Mouse (Mus musculus): ENCODE results near the gene Maob. TPM values are rescaled to one million over a fixed set of nuclear protein-coding genes. Genes with fewer than 3 reads are reported as not detected.
A peak's percentile ranks its signal among the peaks of the same experiment; 100 is the strongest.

Gene Maob
- 9.2 and 13.7 TPM in 2 replicates for polyA plus RNA-seq (2016; fragmentation: Nextera tagmentation; extraction: Ambion mirVana)

DNA sequence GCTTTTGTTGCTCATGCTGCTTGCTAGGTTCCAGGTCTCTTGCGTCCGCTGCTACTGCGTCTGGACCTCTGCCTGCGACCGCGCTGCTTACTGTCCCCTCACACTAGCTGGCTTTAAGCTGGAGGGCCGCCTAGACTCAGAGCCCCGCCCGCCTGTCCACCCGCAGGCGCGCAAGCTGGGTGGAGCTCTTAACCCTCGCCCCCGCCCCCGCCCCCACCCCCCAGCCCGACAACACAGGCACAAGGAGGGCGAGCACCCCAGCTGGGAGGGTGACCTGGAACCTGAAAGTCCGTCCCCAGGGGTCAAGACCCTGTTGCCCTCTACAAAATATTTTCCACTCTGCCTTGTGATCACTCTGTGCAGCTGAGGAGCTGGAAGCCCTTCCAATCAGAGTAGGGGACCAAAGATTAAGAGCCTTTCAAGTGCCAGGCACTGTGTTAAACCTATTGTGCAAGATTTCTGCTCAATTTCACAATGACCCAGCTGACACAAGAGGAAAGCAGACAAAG is at the start of gene Maob:
Gene Maob (minus strand): TSS at position 106 of the 509 bp plus-strand sequence.
- Histone ChIP-seq H3K4me3 (peak within 1 kb of the TSS; percentile 31), H3K4me1 (no peaks in the 10 kb centered on the region), H3K9me3 (no peaks in the 10 kb centered on the region), H3K4me2 (replicated peaks) (peak within 1 kb of the TSS; percentile 49), H3K27me3 (no peaks in the 10 kb centered on the region), H3K27ac (no peak within 1 kb of the TSS), H3K9ac (no peak within 1 kb of the TSS), H3K36me3 (no peaks in the 10 kb centered on the region)
- 13% methylated on average over 18 of the region's 18 CpGs for WGBS
- ATAC-seq (ENCODE audit: insufficient number of reproducible peaks, insufficient read depth, low FRiP score, low TSS enrichment), result no peak

DNA sequence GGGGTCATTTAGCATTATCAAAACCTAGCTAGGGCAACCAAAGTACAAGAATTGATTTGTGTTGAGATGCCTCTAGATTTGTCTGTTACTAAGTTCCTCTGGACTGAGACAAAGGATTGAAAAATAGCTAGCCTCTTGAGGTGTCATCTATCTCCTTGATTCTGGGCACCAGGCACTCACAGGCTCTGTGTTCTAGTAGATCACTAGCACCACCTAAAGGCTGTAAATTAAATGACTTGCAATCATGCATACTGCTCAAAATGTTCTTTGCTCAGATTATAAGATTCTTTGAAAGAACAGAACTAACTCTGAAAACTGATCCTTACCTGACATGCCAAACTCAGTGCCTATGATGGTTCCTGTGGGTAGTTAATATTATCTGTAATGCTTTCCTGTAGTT is 43.1 kb upstream of the Maob start:
- no peaks in the 10 kb centered on the region for H3K36me3 ChIP-seq
- H3K27ac ChIP-seq, result no peak overlapping the region
- no peak overlapping the region for H3K9ac ChIP-seq
- H3K4me3 ChIP-seq, result no peak overlapping the region
- ATAC-seq (ENCODE audit: insufficient number of reproducible peaks, insufficient read depth, low FRiP score, low TSS enrichment), result no peak
- H3K9me3 ChIP-seq, result no peaks in the 10 kb centered on the region
- H3K27me3 ChIP-seq, result no peaks in the 10 kb centered on the region
- H3K4me1 ChIP-seq, result no peaks in the 10 kb centered on the region
- no peak overlapping the region for H3K4me2 ChIP-seq (replicated peaks)

DNA sequence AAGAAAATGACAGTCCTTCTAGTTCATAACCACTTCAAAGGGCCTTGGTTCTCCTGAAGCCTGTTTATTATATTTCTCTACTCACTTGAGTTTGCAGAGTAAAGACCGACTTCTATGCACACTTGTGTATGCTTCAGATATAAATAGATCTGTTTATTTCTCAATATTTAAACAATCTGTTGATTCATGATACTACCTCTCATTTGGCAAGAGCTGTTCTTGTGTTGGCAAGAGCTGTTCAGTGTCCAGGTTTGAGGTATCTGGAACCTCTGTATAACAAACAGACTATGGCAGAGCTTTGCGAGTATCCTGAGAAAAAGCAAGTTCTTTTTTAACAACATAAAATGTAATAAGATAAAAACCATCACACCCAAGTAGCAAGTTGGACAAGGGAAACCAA is 28.9 kb upstream of the Maob start:
- Histone ChIP-seq H3K4me1 (no peaks in the 10 kb centered on the region), H3K4me2 (replicated peaks) (no peak overlapping the region), H3K9me3 (no peaks in the 10 kb centered on the region), H3K4me3 (no peak overlapping the region), H3K27me3 (no peaks in the 10 kb centered on the region), H3K9ac (no peak overlapping the region), H3K36me3 (no peaks in the 10 kb centered on the region), H3K27ac (no peak overlapping the region)
- 86% methylated on average over 2 of the region's 2 CpGs for WGBS
- ATAC-seq (ENCODE audit: insufficient number of reproducible peaks, insufficient read depth, low FRiP score, low TSS enrichment), result no peak

DNA sequence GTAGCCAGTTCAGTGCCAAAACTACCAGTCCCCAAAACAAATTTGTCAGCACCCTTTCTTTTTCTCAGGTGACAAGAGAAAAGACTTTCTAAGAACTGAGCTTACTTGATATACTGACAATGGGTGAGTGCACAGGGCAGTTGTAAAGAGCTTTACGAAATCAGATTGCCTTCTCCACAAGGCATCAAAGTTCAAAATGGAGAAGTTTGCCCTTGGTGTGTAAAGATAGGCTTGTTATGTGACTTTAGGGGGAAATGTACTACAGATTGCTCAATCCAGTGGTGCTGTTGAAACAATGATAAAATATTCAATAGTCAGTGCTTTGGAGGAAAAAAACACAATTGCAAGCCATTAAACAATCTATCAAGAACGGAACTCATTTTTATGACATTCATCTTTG is 24.3 kb upstream of the Maob start:
- 86% methylated on average over 2 of the region's 2 CpGs for WGBS
- no peak overlapping the region for H3K27ac ChIP-seq
- H3K9me3 ChIP-seq, result no peaks in the 10 kb centered on the region
- no peaks in the 10 kb centered on the region for H3K36me3 ChIP-seq
- no peak overlapping the region for H3K4me2 ChIP-seq (replicated peaks)
- no peak for ATAC-seq (ENCODE audit: insufficient number of reproducible peaks, insufficient read depth, low FRiP score, low TSS enrichment)
- H3K4me3 ChIP-seq, result no peak overlapping the region
- no peaks in the 10 kb centered on the region for H3K4me1 ChIP-seq
- H3K9ac ChIP-seq, result no peak overlapping the region
- no peaks in the 10 kb centered on the region for H3K27me3 ChIP-seq

DNA sequence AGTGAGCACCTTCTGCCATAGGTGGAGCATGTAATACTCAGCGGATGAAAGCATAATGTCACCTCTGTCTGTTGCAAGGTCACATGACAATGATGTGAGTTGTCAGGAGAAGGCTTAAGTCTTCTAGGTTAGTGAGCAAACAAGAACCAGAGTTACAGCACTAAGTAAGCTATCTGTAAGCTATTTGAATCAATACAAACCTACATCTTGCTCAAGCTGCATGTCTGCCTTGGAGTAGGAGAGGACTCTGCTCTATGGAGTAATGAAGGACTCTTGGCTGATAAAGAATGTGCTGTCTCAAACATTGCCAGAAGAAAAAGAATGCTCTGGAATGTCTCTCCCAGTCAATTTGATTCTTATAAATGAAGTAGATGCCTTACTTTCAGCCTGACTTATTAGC is 20.1 kb upstream of the Maob start:
- H3K4me3 ChIP-seq, result no peak overlapping the region
- WGBS, result 76% methylated on average over 1 of the region's 1 CpGs
- no peak overlapping the region for H3K9ac ChIP-seq
- H3K27me3 ChIP-seq, result no peaks in the 10 kb centered on the region
- ATAC-seq (ENCODE audit: insufficient number of reproducible peaks, insufficient read depth, low FRiP score, low TSS enrichment), result no peak
- H3K36me3 ChIP-seq, result no peaks in the 10 kb centered on the region
- H3K4me1 ChIP-seq, result no peaks in the 10 kb centered on the region
- H3K27ac ChIP-seq, result no peak overlapping the region
- no peak overlapping the region for H3K4me2 ChIP-seq (replicated peaks)
- H3K9me3 ChIP-seq, result no peaks in the 10 kb centered on the region

DNA sequence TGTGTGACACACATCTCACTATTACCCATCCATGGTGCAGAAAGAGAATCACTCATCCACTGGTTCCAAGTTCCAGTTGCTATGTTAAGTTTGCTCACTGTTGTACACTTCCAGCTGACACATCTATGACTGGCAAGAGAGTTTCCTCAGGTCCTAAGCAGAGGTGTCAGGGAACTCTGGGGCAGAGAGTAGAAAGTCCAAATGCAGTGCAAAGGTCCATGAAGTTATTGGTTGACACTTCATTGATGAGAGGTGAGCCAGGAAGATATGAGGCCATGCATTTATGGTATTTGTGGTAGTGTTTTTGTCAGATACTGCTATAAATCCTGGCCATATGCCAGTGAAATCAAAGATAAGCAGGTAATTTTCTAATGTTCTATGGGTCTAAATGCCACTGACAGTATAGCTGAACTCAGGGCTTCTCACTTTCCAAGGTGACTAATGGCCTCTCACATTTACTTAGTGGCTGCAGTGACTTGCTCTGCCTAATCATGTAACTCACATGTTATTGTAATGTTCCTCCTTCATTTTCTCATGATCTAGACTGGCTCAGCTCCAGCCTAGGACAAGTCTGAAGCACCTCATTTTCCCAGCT is 19.4 kb upstream of the Maob start:
- Histone ChIP-seq H3K4me1 (no peaks in the 10 kb centered on the region), H3K36me3 (no peaks in the 10 kb centered on the region), H3K4me2 (replicated peaks) (no peak overlapping the region), H3K27me3 (no peaks in the 10 kb centered on the region), H3K9me3 (no peaks in the 10 kb centered on the region), H3K9ac (no peak overlapping the region), H3K4me3 (no peak overlapping the region), H3K27ac (no peak overlapping the region)
- ATAC-seq (ENCODE audit: insufficient number of reproducible peaks, insufficient read depth, low FRiP score, low TSS enrichment), result no peak

DNA sequence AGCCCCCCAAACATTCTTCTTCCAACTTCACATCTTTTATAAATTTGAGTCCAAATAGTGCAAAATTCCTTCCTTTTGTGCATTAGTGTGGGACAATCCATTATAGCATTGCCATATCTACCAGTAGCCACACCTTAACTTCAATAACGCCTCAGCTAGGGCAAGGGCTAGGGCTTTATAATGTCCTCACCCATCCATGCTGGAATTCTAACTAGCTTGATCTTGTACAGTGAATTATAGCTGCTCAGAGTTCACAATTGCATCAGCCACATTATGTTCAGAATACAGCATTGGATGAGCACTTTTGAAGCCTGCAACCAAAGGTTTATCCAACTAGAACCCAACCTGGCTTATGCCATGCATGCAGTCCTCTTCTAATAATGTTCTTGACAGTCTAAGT is 8.9 kb upstream of the Maob start:
- H3K4me2 ChIP-seq (replicated peaks), result no peak overlapping the region
- no peak overlapping the region for H3K27ac ChIP-seq
- no peaks in the 10 kb centered on the region for H3K9me3 ChIP-seq
- 88% methylated on average over 1 of the region's 1 CpGs for WGBS
- ATAC-seq (ENCODE audit: insufficient number of reproducible peaks, insufficient read depth, low FRiP score, low TSS enrichment), result no peak
- H3K4me1 ChIP-seq, result no peaks in the 10 kb centered on the region
- no peaks in the 10 kb centered on the region for H3K27me3 ChIP-seq
- no peaks in the 10 kb centered on the region for H3K36me3 ChIP-seq
- no peak overlapping the region for H3K9ac ChIP-seq
- H3K4me3 ChIP-seq, result no peak overlapping the region

DNA sequence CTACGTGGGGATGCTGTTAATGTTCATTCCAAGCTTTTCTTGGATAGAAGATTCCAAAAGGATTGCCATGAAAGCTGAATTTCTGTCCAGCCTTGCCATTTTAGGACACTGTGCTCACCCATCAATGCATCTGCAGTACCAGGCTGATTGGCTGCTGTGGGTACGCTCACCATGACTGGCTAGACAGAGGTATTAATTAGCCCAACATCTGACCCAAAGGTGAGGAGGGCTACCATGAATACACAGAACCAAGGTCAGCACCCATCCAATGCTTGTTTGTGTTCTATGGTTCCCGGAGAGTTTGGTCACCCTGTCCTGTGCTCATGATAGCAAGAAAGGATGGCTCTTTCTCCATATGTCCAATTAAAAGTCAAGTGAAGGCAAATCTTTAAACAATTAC is 1.2 kb downstream of the Maob start:
- Histone ChIP-seq H3K27ac (no peak overlapping the region), H3K4me1 (no peaks in the 10 kb centered on the region), H3K9me3 (no peaks in the 10 kb centered on the region), H3K36me3 (no peaks in the 10 kb centered on the region), H3K4me2 (replicated peaks) (no peak overlapping the region), H3K4me3 (no peak overlapping the region), H3K9ac (no peak overlapping the region), H3K27me3 (no peaks in the 10 kb centered on the region)
- ATAC-seq (ENCODE audit: insufficient number of reproducible peaks, insufficient read depth, low FRiP score, low TSS enrichment), result no peak
- WGBS, result 91% methylated on average over 3 of the region's 3 CpGs

DNA sequence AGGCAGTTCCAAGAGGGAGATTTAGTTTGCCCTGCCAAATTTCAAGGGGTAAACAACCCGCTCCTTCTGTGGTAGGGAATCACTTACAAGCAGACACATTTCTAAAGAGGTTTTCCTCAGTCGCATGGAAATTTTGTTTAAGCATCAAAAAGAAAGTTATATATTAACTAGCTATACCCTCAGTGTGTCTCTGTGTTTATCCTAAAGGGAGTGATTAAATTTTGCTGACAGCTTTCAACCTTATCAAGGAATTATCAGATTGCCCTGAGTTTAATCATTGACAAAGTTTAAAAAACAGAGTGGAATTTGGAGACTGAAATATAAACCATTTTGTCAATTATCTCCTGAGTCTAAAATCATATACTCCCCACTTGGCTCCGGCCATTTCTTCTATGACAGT is 5.1 kb downstream of the Maob start:
- Histone ChIP-seq H3K4me3 (no peak overlapping the region), H3K9me3 (no peaks in the 10 kb centered on the region), H3K4me1 (no peaks in the 10 kb centered on the region), H3K27ac (no peak overlapping the region), H3K27me3 (no peaks in the 10 kb centered on the region), H3K9ac (no peak overlapping the region), H3K4me2 (replicated peaks) (no peak overlapping the region), H3K36me3 (no peaks in the 10 kb centered on the region)
- WGBS, result 69% methylated on average over 3 of the region's 3 CpGs
- no peak for ATAC-seq (ENCODE audit: insufficient number of reproducible peaks, insufficient read depth, low FRiP score, low TSS enrichment)

DNA sequence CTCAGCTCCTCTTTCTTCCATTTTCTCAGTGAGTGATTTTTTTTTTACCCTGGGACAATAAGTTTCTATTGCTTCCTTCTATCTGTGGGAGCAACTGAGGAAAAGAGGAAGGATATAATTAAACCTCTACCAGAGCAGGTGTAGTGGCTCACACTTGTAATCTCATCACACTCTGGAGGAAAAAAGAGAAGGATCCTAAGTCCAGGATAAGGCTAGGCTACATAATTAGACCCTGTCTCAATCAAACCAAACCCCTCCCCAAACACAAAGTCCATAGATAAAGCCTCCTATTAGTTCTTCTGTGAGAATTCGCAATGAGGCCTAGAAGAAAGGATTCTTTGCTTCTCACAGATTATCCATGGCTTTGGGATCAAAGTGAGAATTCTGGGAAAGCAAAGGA is 49.7 kb downstream of the Maob start:
- Histone ChIP-seq H3K27ac (no peak overlapping the region), H3K27me3 (no peaks in the 10 kb centered on the region), H3K9ac (no peak overlapping the region), H3K4me3 (no peak overlapping the region), H3K36me3 (no peaks in the 10 kb centered on the region), H3K4me1 (no peaks in the 10 kb centered on the region), H3K9me3 (no peaks in the 10 kb centered on the region), H3K4me2 (replicated peaks) (no peak overlapping the region)
- 81% methylated on average over 1 of the region's 1 CpGs for WGBS
- ATAC-seq (ENCODE audit: insufficient number of reproducible peaks, insufficient read depth, low FRiP score, low TSS enrichment), result no peak

DNA sequence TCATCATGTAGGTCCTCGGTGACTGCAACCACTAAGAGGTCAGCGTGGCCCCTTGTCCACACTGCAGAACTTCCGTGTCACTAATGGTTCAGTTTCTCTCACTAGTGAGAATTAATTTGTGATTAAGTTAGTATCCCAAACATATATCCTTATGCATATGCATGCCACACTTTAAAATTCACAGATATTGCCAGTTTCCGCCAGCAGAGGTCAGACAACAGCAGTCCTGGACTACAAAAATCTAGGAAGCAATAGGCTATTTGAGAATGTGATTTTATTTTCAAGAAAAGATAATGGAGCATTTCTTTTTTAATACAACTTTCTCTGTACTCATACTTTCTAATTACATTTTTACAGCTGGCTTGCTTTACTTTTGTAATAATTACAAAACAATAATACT is 51.0 kb downstream of the Maob start:
- no peak overlapping the region for H3K9ac ChIP-seq
- H3K9me3 ChIP-seq, result no peaks in the 10 kb centered on the region
- no peak for ATAC-seq (ENCODE audit: insufficient number of reproducible peaks, insufficient read depth, low FRiP score, low TSS enrichment)
- H3K4me1 ChIP-seq, result no peaks in the 10 kb centered on the region
- no peak overlapping the region for H3K4me3 ChIP-seq
- no peak overlapping the region for H3K27ac ChIP-seq
- WGBS, result 62% methylated on average over 4 of the region's 4 CpGs
- H3K4me2 ChIP-seq (replicated peaks), result no peak overlapping the region
- no peaks in the 10 kb centered on the region for H3K36me3 ChIP-seq
- H3K27me3 ChIP-seq, result no peaks in the 10 kb centered on the region

DNA sequence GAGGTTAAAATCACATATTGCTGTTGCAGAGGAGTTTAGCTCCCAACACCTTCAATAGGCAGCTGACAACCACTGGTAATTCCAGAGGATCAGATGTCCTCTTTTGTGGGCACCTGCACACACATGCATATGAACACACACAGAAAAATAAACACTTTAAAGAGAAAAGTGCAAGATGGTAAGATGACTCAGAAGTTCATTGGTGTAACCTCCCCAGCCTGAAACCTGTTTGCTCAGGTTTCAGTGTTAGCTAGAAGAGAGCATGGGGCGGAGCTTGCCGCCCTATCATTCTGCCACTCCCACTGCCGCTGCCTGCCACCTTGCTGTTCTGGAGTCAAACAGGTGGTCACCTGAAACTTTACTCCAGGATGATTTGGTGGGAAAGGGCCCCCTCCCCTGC is 55.7 kb downstream of the Maob start:
- no peak overlapping the region for H3K4me3 ChIP-seq

DNA sequence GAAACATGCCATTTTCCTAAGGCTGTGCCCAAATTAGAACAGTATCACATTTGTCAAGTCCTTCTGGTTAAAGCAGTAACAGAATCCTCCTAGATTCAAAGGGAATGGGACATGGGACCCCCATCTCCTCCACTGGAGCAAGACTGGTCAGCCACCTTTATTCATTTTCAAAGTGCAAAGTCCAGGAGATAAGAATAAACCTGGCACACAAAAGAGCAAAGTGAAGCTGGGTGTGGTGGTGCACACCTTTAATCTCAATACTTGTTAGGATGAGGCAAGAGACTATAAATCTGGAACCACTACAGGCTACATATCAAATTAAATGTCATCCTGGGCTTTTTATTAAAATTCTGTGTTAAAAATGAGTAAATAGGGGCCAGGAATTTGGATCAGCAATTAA is 62.4 kb downstream of the Maob start:
- Histone ChIP-seq H3K36me3 (no peaks in the 10 kb centered on the region), H3K27me3 (no peaks in the 10 kb centered on the region), H3K4me3 (no peak overlapping the region), H3K4me2 (replicated peaks) (no peak overlapping the region), H3K9me3 (no peaks in the 10 kb centered on the region), H3K4me1 (no peaks in the 10 kb centered on the region), H3K27ac (no peak overlapping the region), H3K9ac (no peak overlapping the region)
- no peak for ATAC-seq (ENCODE audit: insufficient number of reproducible peaks, insufficient read depth, low FRiP score, low TSS enrichment)

More for the DNA sequence above, 55.7 kb downstream of the Maob start:
- no peaks in the 10 kb centered on the region for H3K36me3 ChIP-seq
- no peaks in the 10 kb centered on the region for H3K9me3 ChIP-seq
- no peak overlapping the region for H3K9ac ChIP-seq
- no peaks in the 10 kb centered on the region for H3K4me1 ChIP-seq
- ATAC-seq (ENCODE audit: insufficient number of reproducible peaks, insufficient read depth, low FRiP score, low TSS enrichment), result no peak
- 42% methylated on average over 3 of the region's 3 CpGs for WGBS
- H3K27me3 ChIP-seq, result no peaks in the 10 kb centered on the region
- no peak overlapping the region for H3K4me2 ChIP-seq (replicated peaks)
- H3K27ac ChIP-seq, result no peak overlapping the region
